Mouse (Mus musculus) lung, postnatal 0 days (tissue): ENCODE results near the gene Zfp28. TPM values are rescaled to one million over a fixed set of nuclear protein-coding genes. Genes with fewer than 3 reads are reported as not detected.

Experiments
- ATAC-seq: fragments of 200-750 bp; cut with Nextera tagmentation; 2 replicates; pipeline ENCODE4 v1.8.0; 2017; ENCODE audit warnings: moderate library complexity
- DNase-seq: peaks from one replicate; pipeline ENCODE4 v3.0.0-alpha.2; 2016; ENCODE audit warnings: low spot score
- H3K27ac ChIP-seq: fragments of 300-500 bp; sonication (generic); 2 replicates; pipeline ENCODE4 v1.5.1; 2014; ENCODE audit warnings: antibody characterized with exemption, mild to moderate bottlenecking, low read length, mixed read lengths
- H3K27me3 ChIP-seq: fragments of 300-500 bp; sonication (generic); replicated peaks from 2 replicates; pipeline ENCODE4 v1.6.1; 2014; ENCODE audit warnings: low read length, mixed read lengths; ENCODE audit not compliant: insufficient read depth
- H3K36me3 ChIP-seq: fragments of 300-500 bp; sonication (generic); 2 replicates; pipeline ENCODE4 v1.6.1; 2014; ENCODE audit warnings: low read length, mixed read lengths; ENCODE audit not compliant: insufficient read depth
- H3K4me1 ChIP-seq: fragments of 300-500 bp; sonication (generic); 2 replicates; pipeline ENCODE4 v1.6.1; 2014; ENCODE audit warnings: antibody characterized with exemption, low read depth, low read length, mixed read lengths; ENCODE audit not compliant: insufficient read depth
- H3K4me2 ChIP-seq: fragments of 300-500 bp; sonication (generic); replicated peaks from 2 replicates; pipeline ENCODE4 v1.6.1; 2014; ENCODE audit warnings: low read depth, mild to moderate bottlenecking, low read length, moderate library complexity, mixed read lengths
- H3K4me3 ChIP-seq: fragments of 300-500 bp; sonication (generic); 2 replicates; pipeline ENCODE4 v1.5.1; 2014; ENCODE audit warnings: low read depth, low read length
- H3K9ac ChIP-seq: fragments of 300-500 bp; sonication (generic); replicated peaks from 2 replicates; pipeline ENCODE4 v1.6.1; 2014; ENCODE audit warnings: low read depth, mild to moderate bottlenecking
- H3K9me3 ChIP-seq: fragments of 300-500 bp; sonication (generic); 2 replicates; pipeline ENCODE4 v1.6.1; 2016; ENCODE audit warnings: low read length, mixed read lengths
- CTCF ChIP-seq: IDR thresholded peaks from 2 replicates; pipeline ENCODE4 v1.5.1; 2016; ENCODE audit warnings: antibody characterized with exemption, mild to moderate bottlenecking
- EP300 ChIP-seq: IDR thresholded peaks from 2 replicates; pipeline ENCODE4 v1.6.1; 2016; ENCODE audit warnings: antibody characterized with exemption, mild to moderate bottlenecking, control low read depth
- WGBS: fragments of 180-500 bp; shearing (Covaris S2); extraction: QIAGEN DNeasy Blood & Tissue Kit; methylation state at CpG from one replicate; pipeline ENCODE4 v1.1.7; 2014; 5-methylcytosine and 5-hydroxymethylcytosine counted together
- polyA plus RNA-seq: library from polyadenylated mRNA; unstranded; fragments of >200 nt; fragmentation: Nextera tagmentation; extraction: Ambion mirVana; gene quantifications from 2 replicates; pipeline ENCODE4 v1.2.1, GENCODE M21; 2015

Zfp28 gene
- polyA plus RNA-seq, 1 experiment from 2014 or later, result 5.0 TPM

GRCm38 (mm10) chr7:6429381-6429780, 46.3 kb downstream of the Zfp28 start:
- H3K4me3 ChIP-seq, result no peak overlapping the region
- no peaks in the 10 kb centered on the region for H3K27me3 ChIP-seq
- no peaks in the 10 kb centered on the region for H3K4me1 ChIP-seq
- H3K9ac ChIP-seq, result no peak overlapping the region
- H3K9me3 ChIP-seq, result no peaks in the 10 kb centered on the region
- no peak for ATAC-seq
- H3K36me3 ChIP-seq, result no peaks in the 10 kb centered on the region
- no peak for DNase-seq
- 79% methylated on average over 3 of the region's 3 CpGs for WGBS
- 0 out of 2 replicates have a peak, but pooled peaks have one; percentile 13 for TF ChIP-seq CTCF
- TF ChIP-seq EP300, result no peak
- H3K27ac ChIP-seq, result no peak overlapping the region
- no peak overlapping the region for H3K4me2 ChIP-seq

GRCm38 (mm10) chr7:6430342-6430741, 47.2 kb downstream of the Zfp28 start:
- H3K9ac ChIP-seq, result no peak overlapping the region
- TF ChIP-seq CTCF (peak; percentile 62), EP300 (no peak)
- H3K27ac ChIP-seq, result no peak overlapping the region
- H3K27me3 ChIP-seq, result no peaks in the 10 kb centered on the region
- H3K4me2 ChIP-seq, result no peak overlapping the region
- 40% methylated on average over 2 of the region's 2 CpGs for WGBS
- ATAC-seq (no peak), DNase-seq (peak; percentile 6)
- no peaks in the 10 kb centered on the region for H3K4me1 ChIP-seq
- H3K4me3 ChIP-seq, result no peak overlapping the region
- H3K9me3 ChIP-seq, result no peaks in the 10 kb centered on the region
- H3K36me3 ChIP-seq, result no peaks in the 10 kb centered on the region

GRCm38 (mm10) chr7:6438388-6438787, 55.3 kb downstream of the Zfp28 start, which contains the start of gene Olfr1344:
Olfr1344 (plus strand) TSS chr7:6438688.
- WGBS, result 64% methylated on average over 3 of the region's 3 CpGs
- Histone ChIP-seq H3K27me3 (no peaks in the 10 kb centered on the region), H3K4me3 (no peak within 1 kb of the TSS), H3K9ac (no peak within 1 kb of the TSS), H3K27ac (no peak within 1 kb of the TSS), H3K4me2 (no peak within 1 kb of the TSS), H3K9me3 (no peaks in the 10 kb centered on the region), H3K36me3 (no peaks in the 10 kb centered on the region), H3K4me1 (no peaks in the 10 kb centered on the region)
- no peak for ATAC-seq
- TF ChIP-seq EP300, result no peak
- TF ChIP-seq CTCF, result no peak
- DNase-seq, result no peak

- DNase-seq, result no peak
- H3K9ac ChIP-seq, result no peak overlapping the region
- no peak overlapping the region for H3K27ac ChIP-seq
- H3K36me3 ChIP-seq, result no peaks in the 10 kb centered on the region
- no peaks in the 10 kb centered on the region for H3K4me1 ChIP-seq
- no peak overlapping the region for H3K4me2 ChIP-seq
- no peaks in the 10 kb centered on the region for H3K27me3 ChIP-seq
- no peak overlapping the region for H3K4me3 ChIP-seq
- no peaks in the 10 kb centered on the region for H3K9me3 ChIP-seq
- 58% methylated on average over 2 of the region's 2 CpGs for WGBS
- TF ChIP-seq EP300, result no peak
- TF ChIP-seq CTCF, result no peak
- no peak for ATAC-seq
These were observed 58.1 kb downstream of the Zfp28 start for GRCm38 (mm10) chr7:6441173-6441572.

Other genes with a start within 250 kb of the Zfp28 start
- 29.5 and 47.4 TPM in 2 replicates for gene Zfp787, start 227.3 kb upstream of the Zfp28 start, polyA plus RNA-seq
- gene Zfp444, start 211.1 kb upstream of the Zfp28 start, polyA plus RNA-seq, result 41.1 and 42.9 TPM in 2 replicates
- gene Galp, start 186.2 kb upstream of the Zfp28 start, polyA plus RNA-seq, result not detected in 2 replicates
- not detected in 2 replicates for gene Zscan5b, start 161.0 kb upstream of the Zfp28 start, polyA plus RNA-seq
- gene Epp13, start 130.6 kb upstream of the Zfp28 start, polyA plus RNA-seq, result not detected in 2 replicates
- gene Zfp667, start 96.7 kb upstream of the Zfp28 start, polyA plus RNA-seq, result 4.7 and 5.5 TPM in 2 replicates
- 2.8 and 4.0 TPM in 2 replicates for gene Zfp583, start 52.0 kb upstream of the Zfp28 start, polyA plus RNA-seq
- gene Gm3854, start 39.5 kb upstream of the Zfp28 start, polyA plus RNA-seq, result 0.18 and 0.21 TPM in 2 replicates
- gene Zfp78, start 20.0 kb upstream of the Zfp28 start, polyA plus RNA-seq, result 1.6 and 2.5 TPM in 2 replicates
- gene Smim17, start 15.4 kb downstream of the Zfp28 start, polyA plus RNA-seq, result not detected in 2 replicates
- not detected in 2 replicates for gene Gm20715, start 27.0 kb downstream of the Zfp28 start, polyA plus RNA-seq
- gene Olfr1344, start 55.4 kb downstream of the Zfp28 start, polyA plus RNA-seq, result not detected in 2 replicates
- not detected in 2 replicates for gene Olfr1336, start 72.9 kb downstream of the Zfp28 start, polyA plus RNA-seq
- not detected in 2 replicates for gene Olfr1346, start 83.8 kb downstream of the Zfp28 start, polyA plus RNA-seq
- not detected in 2 replicates for gene Olfr5, start 103.6 kb downstream of the Zfp28 start, polyA plus RNA-seq
- gene Olfr1347, start 116.5 kb downstream of the Zfp28 start, polyA plus RNA-seq, result not detected in 2 replicates
- not detected in 2 replicates for gene Olfr1348, start 125.5 kb downstream of the Zfp28 start, polyA plus RNA-seq
- not detected in 2 replicates for gene Olfr1349, start 139.7 kb downstream of the Zfp28 start, polyA plus RNA-seq
- not detected in 2 replicates for gene Olfr1350, start 181.5 kb downstream of the Zfp28 start, polyA plus RNA-seq